Mouse (Mus musculus) liver, embryonic 14.5 days (tissue): ENCODE results near the gene Aldh1b1.

Experiments used
- CTCF ChIP-seq: IDR thresholded peaks from 2 replicates; pipeline ENCODE4 v1.5.1; 2016; ENCODE audit warnings: antibody characterized with exemption, low read depth, control low read depth
- EP300 ChIP-seq: IDR thresholded peaks from 2 replicates; pipeline ENCODE4 v1.6.1; 2016; ENCODE audit warnings: antibody characterized with exemption, low read depth

GRCm38 (mm10) chr4:45799956-45800537 is 1.2 kb downstream of the Aldh1b1 start:
- TF ChIP-seq CTCF (no peak), EP300 (no peak)
